Mouse (Mus musculus) bone marrow, adult 2 months (tissue): ENCODE data around the gene Rimklb.
A peak's percentile ranks its signal among the peaks of the same experiment; 100 is the strongest.

ENCODE experiments used
- CTCF ChIP-seq: fragments of 200-500 bp; IDR thresholded peaks from 2 replicates; pipeline ENCODE4 v1.5.1; 2011; ENCODE audit warnings: low read length, control low read depth; ENCODE audit not compliant: control insufficient read depth, insufficient read depth
- POLR2A ChIP-seq: fragments of 200-500 bp; IDR thresholded peaks from 2 replicates; pipeline ENCODE4 v1.6.1; 2011; ENCODE audit warnings: low read depth, mild to moderate bottlenecking, control low read depth, low read length, borderline replicate concordance; ENCODE audit not compliant: control insufficient read depth

GRCm38 (mm10) chr6:122402240-122402639 lies 96.3 kb downstream of the Rimklb start:
- TF ChIP-seq CTCF = peak; percentile 41
- no peak for TF ChIP-seq POLR2A
